Mouse (Mus musculus) midbrain, embryonic 11.5 days (tissue): ENCODE data around the gene Pex14. TPM values are rescaled to one million over a fixed set of nuclear protein-coding genes. Genes with fewer than 3 reads are reported as not detected.

Source experiments
- ATAC-seq: fragments of 200-750 bp; cut with Nextera tagmentation; 2 replicates; pipeline ENCODE4 v1.8.0; 2017; ENCODE audit warnings: moderate TSS enrichment, moderate library complexity; ENCODE audit not compliant: low FRiP score
- DNase-seq: peaks from one replicate; pipeline ENCODE4 v3.0.0; 2015; ENCODE audit warnings: low spot score; ENCODE audit errors: missing footprints
- H3K27ac ChIP-seq: fragments of 300-500 bp; sonication (generic); 2 replicates; pipeline ENCODE4 v1.5.1; 2014; ENCODE audit warnings: low read depth, low read length
- H3K27me3 ChIP-seq: fragments of 300-500 bp; sonication (generic); 2 replicates; pipeline ENCODE4 v1.6.1; 2014; ENCODE audit warnings: mild to moderate bottlenecking, low read length, moderate library complexity, mixed read lengths; ENCODE audit not compliant: control insufficient read depth, insufficient read depth
- H3K36me3 ChIP-seq: fragments of 300-500 bp; sonication (generic); 2 replicates; pipeline ENCODE4 v1.6.1; 2014; ENCODE audit warnings: mild to moderate bottlenecking, low read length, moderate library complexity, mixed read lengths; ENCODE audit not compliant: control insufficient read depth, insufficient read depth
- H3K4me1 ChIP-seq: fragments of 300-500 bp; sonication (generic); 2 replicates; pipeline ENCODE4 v1.6.1; 2014; ENCODE audit warnings: low read length; ENCODE audit not compliant: control insufficient read depth, insufficient read depth
- H3K4me2 ChIP-seq: fragments of 300-500 bp; sonication (generic); 2 replicates; pipeline ENCODE4 v1.6.1; 2014; ENCODE audit warnings: mild to moderate bottlenecking, moderate library complexity
- H3K4me3 ChIP-seq: fragments of 300-500 bp; sonication (generic); 2 replicates; pipeline ENCODE4 v1.5.1; 2014; ENCODE audit warnings: low read depth, low read length
- H3K9ac ChIP-seq: fragments of 300-500 bp; sonication (generic); 2 replicates; pipeline ENCODE4 v1.6.1; 2014; ENCODE audit warnings: low read length
- H3K9me3 ChIP-seq: fragments of 300-500 bp; sonication (generic); 2 replicates; pipeline ENCODE4 v1.6.1; 2016; ENCODE audit warnings: low read length; ENCODE audit not compliant: control insufficient read depth
- WGBS: fragments of 180-500 bp; shearing (Covaris S2); extraction: QIAGEN DNeasy Blood & Tissue Kit; methylation state at CpG from one replicate; pipeline ENCODE4 v1.1.7; 2014; 5-methylcytosine and 5-hydroxymethylcytosine counted together
- polyA plus RNA-seq: library from polyadenylated mRNA; unstranded; fragments of >200 nt; fragmentation: Nextera tagmentation; extraction: Ambion mirVana; gene quantifications from 2 replicates; pipeline ENCODE4 v1.2.1, GENCODE M21; 2014

The Pex14 gene
- polyA plus RNA-seq, 1 experiment from 2014 or later: 35.9 TPM

GRCm38 (mm10) chr4:149136116-149136850, 36.6 kb upstream of the Pex14 start:
- peak overlapping the region; percentile 72 for H3K9ac ChIP-seq
- WGBS: 73% methylated on average over 18 of the region's 18 CpGs
- no peaks in the 10 kb centered on the region for H3K27me3 ChIP-seq
- no peak for DNase-seq
- H3K4me1 ChIP-seq: peaks cover 6% of the 10 kb centered on the region; the same call in 1 of the 2 replicates
- peak overlapping the region; percentile 68 for H3K4me2 ChIP-seq
- H3K4me3 ChIP-seq: peak overlapping the region; percentile 63
- H3K27ac ChIP-seq: no peak overlapping the region; the same call in 1 of the 2 replicates
- ATAC-seq: no peak; the same call in 1 of the 2 replicates
- H3K36me3 ChIP-seq: no peaks in the 10 kb centered on the region
- no peaks in the 10 kb centered on the region for H3K9me3 ChIP-seq

GRCm38 (mm10) chr4:149133395-149133794, 33.7 kb upstream of the Pex14 start:
- H3K9me3 ChIP-seq: no peaks in the 10 kb centered on the region
- H3K4me2 ChIP-seq: no peak overlapping the region
- 84% methylated on average over 5 of the region's 5 CpGs for WGBS
- no peaks in the 10 kb centered on the region for H3K27me3 ChIP-seq
- no peak overlapping the region for H3K4me3 ChIP-seq
- DNase-seq (peak; percentile 80), ATAC-seq (no peak)
- no peaks in the 10 kb centered on the region for H3K36me3 ChIP-seq
- no peak overlapping the region for H3K27ac ChIP-seq
- H3K9ac ChIP-seq: no peak overlapping the region
- H3K4me1 ChIP-seq: peaks cover 6% of the 10 kb centered on the region; the same call in 1 of the 2 replicates

- no peak overlapping the region for H3K27ac ChIP-seq
- no peak overlapping the region for H3K4me2 ChIP-seq
- H3K36me3 ChIP-seq: no peaks in the 10 kb centered on the region
- no peaks in the 10 kb centered on the region for H3K27me3 ChIP-seq
- 90% methylated on average over 21 of the region's 21 CpGs for WGBS
- DNase-seq (no peak), ATAC-seq (no peak)
- H3K4me1 ChIP-seq: peaks cover 6% of the 10 kb centered on the region; the same call in 1 of the 2 replicates
- H3K4me3 ChIP-seq: no peak overlapping the region
- no peaks in the 10 kb centered on the region for H3K9me3 ChIP-seq
- H3K9ac ChIP-seq: no peak overlapping the region
Measured at GRCm38 (mm10) chr4:149131789-149132565, 32.3 kb upstream of the Pex14 start.

- H3K4me3 ChIP-seq: no peak overlapping the region
- WGBS: 90% methylated on average over 23 of the region's 23 CpGs
- H3K36me3 ChIP-seq: no peaks in the 10 kb centered on the region
- ATAC-seq: no peak
- no peak overlapping the region for H3K9ac ChIP-seq
- no peaks in the 10 kb centered on the region for H3K9me3 ChIP-seq
- no peak overlapping the region for H3K4me2 ChIP-seq
- H3K4me1 ChIP-seq: peaks cover under 1% of the 10 kb centered on the region; the same call in 1 of the 2 replicates
- DNase-seq: no peak
- no peak overlapping the region for H3K27ac ChIP-seq
- no peaks in the 10 kb centered on the region; the same call in 1 of the 2 replicates for H3K27me3 ChIP-seq
Measured at GRCm38 (mm10) chr4:149131021-149131752, 31.5 kb upstream of the Pex14 start.

GRCm38 (mm10) chr4:149128467-149128866, 28.8 kb upstream of the Pex14 start:
- H3K4me2 ChIP-seq: no peak overlapping the region
- no peak overlapping the region for H3K4me3 ChIP-seq
- H3K9ac ChIP-seq: no peak overlapping the region
- 76% methylated on average over 18 of the region's 18 CpGs for WGBS
- DNase-seq (no peak), ATAC-seq (no peak)
- H3K27me3 ChIP-seq: no peaks in the 10 kb centered on the region; the same call in 1 of the 2 replicates
- H3K36me3 ChIP-seq: no peaks in the 10 kb centered on the region
- H3K27ac ChIP-seq: peak overlapping the region; percentile 48; the same call in 1 of the 2 replicates
- no peaks in the 10 kb centered on the region for H3K9me3 ChIP-seq
- H3K4me1 ChIP-seq: 0 out of 2 replicates have a peak, but pooled peaks cover 2% of the 10 kb centered on the region

GRCm38 (mm10) chr4:149126663-149127062, 27.0 kb upstream of the Pex14 start, which contains the start of gene Cort:
Gene Cort, minus strand, starts transcription at chr4:149126763.
- DNase-seq (no peak), ATAC-seq (no peak)
- WGBS: 88% methylated on average over 11 of the region's 11 CpGs
- H3K4me2 ChIP-seq: no peak within 1 kb of the TSS
- H3K9me3 ChIP-seq: no peaks in the 10 kb centered on the region
- no peaks in the 10 kb centered on the region; the same call in 1 of the 2 replicates for H3K27me3 ChIP-seq
- peak within 1 kb of the TSS; percentile 25 for H3K27ac ChIP-seq
- H3K36me3 ChIP-seq: no peaks in the 10 kb centered on the region
- H3K9ac ChIP-seq: no peak within 1 kb of the TSS
- H3K4me1 ChIP-seq: 0 out of 2 replicates have a peak, but pooled peaks cover 2% of the 10 kb centered on the region
- no peak within 1 kb of the TSS for H3K4me3 ChIP-seq

GRCm38 (mm10) chr4:149126115-149126509, 26.4 kb upstream of the Pex14 start:
- H3K27ac ChIP-seq: no peak overlapping the region
- DNase-seq: no peak
- no peak overlapping the region for H3K4me3 ChIP-seq
- ATAC-seq: no peak
- no peak overlapping the region for H3K4me2 ChIP-seq
- WGBS: 81% methylated on average over 6 of the region's 6 CpGs
- no peaks in the 10 kb centered on the region for H3K9me3 ChIP-seq
- no peak overlapping the region for H3K9ac ChIP-seq
- no peaks in the 10 kb centered on the region for H3K36me3 ChIP-seq
- H3K27me3 ChIP-seq: no peaks in the 10 kb centered on the region; the same call in 1 of the 2 replicates
- 0 out of 2 replicates have a peak, but pooled peaks cover 2% of the 10 kb centered on the region for H3K4me1 ChIP-seq

GRCm38 (mm10) chr4:149125341-149126114, 25.9 kb upstream of the Pex14 start:
- 0 out of 2 replicates have a peak, but pooled peaks cover 2% of the 10 kb centered on the region for H3K4me1 ChIP-seq
- H3K4me2 ChIP-seq: no peak overlapping the region
- no peak for DNase-seq
- H3K27ac ChIP-seq: no peak overlapping the region
- no peaks in the 10 kb centered on the region for H3K36me3 ChIP-seq
- no peak for ATAC-seq
- no peak overlapping the region for H3K9ac ChIP-seq
- WGBS: 52% methylated on average over 11 of the region's 11 CpGs
- H3K4me3 ChIP-seq: no peak overlapping the region
- no peaks in the 10 kb centered on the region; the same call in 1 of the 2 replicates for H3K27me3 ChIP-seq
- no peaks in the 10 kb centered on the region for H3K9me3 ChIP-seq
